Mouse (Mus musculus) myocyte (in vitro differentiated cells): ENCODE data around the gene Col4a2.

Experiments
- E2F4 ChIP-seq: IDR thresholded peaks from one replicate; pipeline ENCODE4 v1.6.1; 2011; ENCODE audit warnings: mild to moderate bottlenecking, control low read depth, moderate library complexity; ENCODE audit not compliant: insufficient read depth
- MYOG ChIP-seq, 3 experiments: IDR thresholded peaks; one replicate each; pipeline ENCODE4 v1.6.1; 2011; ENCODE audit warnings: control low read depth in 2 of 3, low read depth in 2 of 3, mild to moderate bottlenecking in 2 of 3; ENCODE audit not compliant: insufficient read length in 2 of 3, control insufficient read depth in 1 of 3, insufficient read depth in 1 of 3
- USF1 ChIP-seq: IDR thresholded peaks from one replicate; pipeline ENCODE4 v1.6.1; 2011; ENCODE audit warnings: low read depth, mild to moderate bottlenecking, control low read depth, moderate library complexity

- TF ChIP-seq E2F4 (no peak), USF1 (no peak), MYOG (IDR thresholded peaks at IDR 0.05; ENCODE audit: control insufficient read depth in 1 of 3, insufficient read depth in 1 of 3, insufficient read length in 2 of 3, low read depth in 2 of 3) (no peak)
Observed at GRCm38 (mm10) chr8:11419645-11420044, 107.0 kb downstream of the Col4a2 start.
